Mouse (Mus musculus) left cerebral cortex, postnatal 14 days (tissue): Measurements from ENCODE around the gene Fzr1. TPM values are rescaled to one million over a fixed set of nuclear protein-coding genes. Genes with fewer than 3 reads are reported as not detected.

Source experiments
- DNase-seq, 2 experiments: peaks; one replicate each; pipeline ENCODE4 v3.0.0; 2021 to 2022; ENCODE audit warnings: low spot score in 2 of 2, mixed read lengths in 1 of 2
- intact Hi-C: fragments of 180-260 bp; cut with DNase I; formaldehyde crosslinking; loops from one replicate; pipeline ENCODE4 v1.15.1; 2025
- total RNA-seq, 2 experiments: library from RNA; stranded (reverse); gene quantifications; 2 replicates each; pipeline ENCODE4 v1.2.3; 2021

Gene Fzr1
- total RNA-seq, 2 experiments from 2014 or later = 74.8 to 80.3 TPM

DNA sequence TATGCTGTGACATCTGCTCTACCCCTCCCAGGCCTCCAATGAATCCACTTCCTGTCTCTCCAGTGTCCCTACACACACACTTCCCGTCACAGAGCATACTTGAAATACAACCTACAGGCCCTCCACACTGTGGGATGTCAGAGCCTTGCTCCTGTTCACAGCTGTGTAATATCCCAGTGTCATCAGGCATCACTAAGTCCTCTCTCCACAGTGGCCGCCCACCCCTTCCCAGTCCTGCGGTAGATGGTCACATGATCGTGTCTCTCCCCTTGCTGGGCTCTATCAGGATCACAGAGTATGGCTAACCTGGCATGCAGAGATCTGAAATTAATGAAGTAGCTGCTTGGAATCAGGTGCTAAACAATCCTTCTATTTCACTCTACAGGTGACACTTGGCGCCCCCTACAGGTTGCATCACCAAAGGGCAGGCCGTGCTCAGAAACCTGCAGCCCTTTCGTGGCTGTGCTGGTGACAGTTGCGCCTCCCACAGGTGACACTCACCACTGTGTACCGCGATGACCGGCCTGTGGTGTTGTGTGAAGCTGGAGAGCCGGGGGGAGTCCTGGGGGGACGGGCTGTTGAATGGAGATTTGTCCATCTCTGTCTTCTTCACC, 27.4 kb upstream of the Fzr1 start:
- intact Hi-C loops = no loop called here
- DNase-seq = peak; percentile 56 to 78

DNA sequence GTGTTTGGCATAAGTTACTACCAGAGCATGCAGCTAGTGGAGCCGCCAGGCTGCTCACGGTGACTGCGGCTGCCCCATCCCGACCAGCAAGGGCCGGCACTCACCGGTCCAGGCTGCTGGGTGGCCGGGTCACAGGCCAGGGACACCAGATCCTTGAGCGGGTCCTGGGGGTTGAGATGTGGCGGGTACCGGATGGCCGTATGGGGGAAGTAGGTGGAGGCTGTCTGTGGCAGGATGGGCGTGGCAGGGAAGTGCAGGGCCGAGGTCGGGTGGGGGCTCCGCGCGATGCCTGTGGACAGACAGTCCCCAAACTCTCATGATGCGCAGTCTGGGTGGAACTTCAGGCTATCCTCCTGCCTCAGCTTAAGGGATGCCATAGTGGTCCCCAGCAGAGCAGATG, 26.4 kb upstream of the Fzr1 start:
- intact Hi-C loops = no loop called here
- DNase-seq = no peak

DNA sequence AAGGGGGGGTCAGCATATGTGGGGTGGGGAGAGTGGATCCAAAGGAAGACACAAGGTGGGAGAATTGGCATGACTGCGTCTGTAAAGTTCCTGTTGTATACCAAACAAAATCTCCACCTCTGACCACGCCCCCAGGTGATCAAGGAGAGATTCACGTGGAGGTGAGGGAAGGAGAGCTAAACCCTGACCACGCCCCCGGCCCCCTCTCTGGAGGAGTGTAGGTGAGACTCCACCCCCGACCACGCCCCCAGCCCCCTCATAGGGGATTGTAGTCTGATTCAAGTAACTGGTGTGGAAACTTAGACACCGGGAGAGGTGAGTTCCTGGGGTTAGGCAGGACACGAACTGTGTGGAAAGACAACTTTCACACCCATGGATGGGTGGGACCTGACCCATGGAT, 25.8 kb upstream of the Fzr1 start:
- DNase-seq = no peak
- intact Hi-C loops = no loop called here

DNA sequence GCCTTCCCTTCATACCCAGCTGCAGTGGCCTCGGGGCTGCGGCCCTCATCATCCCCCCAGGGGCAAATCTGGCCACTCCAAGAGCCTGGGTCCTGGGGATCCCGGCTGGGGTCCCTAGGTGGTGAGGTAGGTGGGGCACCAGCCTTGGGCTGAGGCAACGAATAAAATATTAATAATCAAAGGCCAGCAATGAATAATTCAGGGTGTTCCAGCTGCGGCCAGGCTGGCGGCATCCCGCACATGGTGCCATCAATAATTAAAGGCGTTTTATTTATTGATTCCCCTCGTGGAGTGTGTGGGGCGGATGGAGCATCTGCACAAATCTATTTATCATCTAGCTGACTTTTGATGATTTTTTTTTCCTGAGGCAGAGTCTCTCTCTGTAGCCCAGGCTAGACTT, 25.2 kb upstream of the Fzr1 start:
- intact Hi-C loops = no loop called here

DNA sequence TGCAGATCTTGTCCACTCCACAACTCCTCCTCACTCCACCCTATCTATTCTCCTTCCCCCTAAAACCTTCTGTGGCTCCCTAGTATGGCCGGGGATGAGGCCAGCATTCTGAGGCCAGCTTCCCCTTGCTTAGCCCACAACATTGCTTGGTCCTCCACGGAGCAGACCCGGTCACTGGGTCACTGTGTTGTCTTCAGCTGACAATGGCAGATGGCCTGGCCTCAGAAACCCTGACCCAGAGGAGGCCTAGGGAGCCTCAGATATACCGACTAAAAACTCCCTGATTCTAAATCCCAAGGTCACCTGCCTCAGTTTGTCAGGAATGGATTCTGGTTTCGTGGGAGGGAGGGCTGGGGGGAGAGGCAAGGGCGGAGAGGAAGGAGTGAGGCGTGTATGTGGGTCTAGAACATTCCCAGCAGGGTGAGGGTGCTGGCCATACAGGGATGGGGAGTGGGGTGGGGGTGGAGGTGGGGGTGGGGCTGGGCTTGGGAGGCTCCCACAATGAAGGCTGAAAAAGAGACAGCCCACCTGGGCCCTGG, 24.0 kb upstream of the Fzr1 start:
- intact Hi-C loops = no loop called here
- DNase-seq = no peak

More for the DNA sequence above, 25.2 kb upstream of the Fzr1 start:
- DNase-seq = no peak

DNA sequence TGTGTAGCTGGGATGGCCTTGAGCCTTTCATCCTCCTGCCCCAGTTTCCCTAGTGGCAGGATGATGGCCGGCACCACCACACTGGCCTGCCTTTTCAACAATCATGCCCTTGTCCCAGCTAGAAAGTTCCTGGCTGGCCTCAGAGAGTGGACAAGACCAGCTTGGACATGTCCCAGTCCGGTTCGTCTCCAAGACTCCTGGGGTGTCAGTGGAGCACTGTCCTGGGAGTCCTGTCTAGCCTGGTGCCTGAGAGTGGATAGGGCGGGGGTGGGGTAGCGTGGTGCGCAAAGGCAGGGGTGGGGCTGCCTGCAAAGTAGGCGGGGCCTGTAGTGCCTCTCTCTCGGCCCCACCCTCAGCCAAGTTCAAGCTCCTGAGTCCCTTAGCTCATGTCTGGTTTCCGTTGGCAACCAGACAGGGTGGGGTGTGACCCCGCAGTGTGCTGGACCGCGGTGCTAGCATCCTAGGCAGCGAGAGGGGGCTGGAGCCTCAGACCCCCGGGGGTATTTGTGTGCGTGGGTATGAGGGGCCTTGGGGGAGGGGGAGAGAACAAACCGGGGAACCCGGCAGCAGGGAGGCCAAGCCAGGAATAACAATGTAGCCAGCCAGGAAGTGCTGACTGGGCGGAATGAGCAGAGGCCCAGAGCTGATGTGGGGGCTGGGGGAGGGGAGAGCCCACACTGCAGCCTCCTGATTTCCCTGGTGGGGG, 23.4 kb upstream of the Fzr1 start:
- DNase-seq = peak; percentile 54 to 65
- intact Hi-C loops = no loop called here

DNA sequence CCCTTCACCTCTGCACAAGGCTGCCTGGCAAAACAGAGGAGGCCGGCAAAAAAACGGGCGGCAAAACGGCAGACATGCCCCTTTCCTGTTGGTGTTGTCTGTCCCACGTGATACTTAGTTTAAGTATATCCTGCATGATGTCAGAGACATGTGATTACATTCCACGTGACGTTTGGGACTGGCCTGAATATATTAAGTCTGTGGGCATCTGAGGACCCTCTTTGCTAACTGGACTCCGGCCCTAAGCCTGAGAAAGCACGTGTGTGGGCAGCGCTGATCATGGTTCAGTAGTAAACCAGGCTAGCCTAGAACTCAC, 22.8 kb upstream of the Fzr1 start:
- intact Hi-C loops = no loop called here
- peak in 1 of 2 experiments; percentile 79 for DNase-seq

DNA sequence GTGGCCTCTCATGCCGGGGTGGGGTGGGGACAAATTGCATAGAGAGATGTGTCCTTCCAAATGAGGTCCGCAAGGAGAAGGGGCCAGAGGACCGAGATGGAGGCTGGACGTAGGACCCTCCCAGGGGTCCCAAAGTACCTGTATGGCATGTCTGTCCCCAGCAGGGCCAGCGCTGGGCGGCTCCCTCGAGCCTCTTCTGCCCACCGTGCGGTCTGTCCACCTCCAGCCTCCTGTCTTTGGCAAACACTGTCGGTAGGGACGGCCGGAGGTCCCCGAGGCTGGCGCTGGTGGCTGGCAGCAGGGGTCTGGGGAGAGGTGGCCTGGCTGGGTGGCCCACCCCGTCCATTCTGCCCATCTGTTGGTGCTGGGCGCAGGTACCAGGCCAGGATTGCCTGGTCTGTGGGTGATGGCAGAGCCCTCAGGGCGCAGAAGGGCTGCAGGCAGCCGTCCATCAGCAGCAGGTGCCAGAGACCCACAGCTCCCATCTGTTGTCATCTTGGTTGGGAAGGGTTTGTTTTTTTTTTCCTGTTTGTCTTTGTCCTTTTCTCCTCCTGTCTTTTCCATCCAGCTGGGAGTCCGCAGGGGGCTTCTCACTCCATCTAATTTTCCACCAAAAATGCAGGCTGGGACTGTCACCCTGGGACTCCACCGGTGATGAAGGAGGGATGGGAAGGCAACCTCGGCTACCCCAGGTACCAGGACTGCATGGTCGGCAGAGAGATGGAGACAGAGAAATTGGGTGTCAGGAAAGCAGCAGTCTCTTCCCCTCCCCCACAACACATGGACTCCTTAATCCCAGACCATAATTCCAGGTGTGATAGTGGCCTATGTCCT, 22.3 kb upstream of the Fzr1 start:
- intact Hi-C loops = no loop called here

DNA sequence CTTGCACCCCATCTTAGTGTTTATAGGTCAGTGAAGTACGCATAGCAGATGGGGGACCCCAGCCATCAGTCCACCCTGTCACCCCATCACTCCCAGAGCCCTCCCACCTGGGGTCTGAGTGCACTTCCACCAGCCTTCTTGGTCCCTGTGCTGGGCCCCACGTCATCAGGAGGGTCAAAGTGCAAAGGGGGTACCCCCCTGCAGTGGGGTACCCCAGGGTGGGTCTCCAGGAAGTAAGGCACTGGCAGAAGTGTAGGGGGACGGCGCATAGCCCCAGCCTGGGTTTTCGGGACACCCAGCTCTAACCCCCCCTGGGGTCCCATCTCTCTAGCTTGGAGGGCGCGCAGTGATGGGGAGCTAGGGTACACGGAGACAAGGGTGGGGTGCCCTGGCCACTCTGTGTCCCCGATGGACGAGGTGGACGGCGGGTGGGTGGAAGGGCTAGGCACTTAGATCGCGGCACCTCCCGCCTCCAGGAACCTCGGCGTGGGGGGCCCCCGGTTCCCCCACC, 21.5 kb upstream of the Fzr1 start:
- no peak for DNase-seq
- intact Hi-C loops = loop anchor here (10.0 kb wide), 1 partner anchor 155 kb away; the partner anchor contains the start of gene Aes

More for the DNA sequence above, 22.3 kb upstream of the Fzr1 start:
- no peak for DNase-seq

DNA sequence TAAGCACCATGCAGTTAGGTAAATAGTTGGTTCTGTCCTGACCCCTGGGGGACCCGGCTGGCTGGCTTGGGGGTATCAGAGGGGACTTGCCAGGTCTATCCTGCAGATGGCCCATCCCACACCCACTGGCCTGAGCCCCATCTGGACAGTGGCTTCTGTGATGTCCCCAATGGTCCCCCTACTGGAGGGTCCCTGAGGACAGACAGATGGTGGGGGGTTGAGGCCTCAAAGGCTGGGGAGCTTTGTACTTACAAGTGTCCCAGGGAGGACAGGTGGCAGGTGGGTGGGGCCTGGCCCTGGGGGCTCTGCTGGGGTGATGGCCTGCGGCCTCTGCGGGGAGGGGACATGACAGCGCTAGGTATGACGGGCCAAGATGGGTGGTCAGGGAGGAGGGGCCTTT, 21.0 kb upstream of the Fzr1 start:
- intact Hi-C loops = loop anchor here (10.0 kb wide), 1 partner anchor 156 kb away; the partner anchor contains the start of gene Aes
- DNase-seq = no peak

DNA sequence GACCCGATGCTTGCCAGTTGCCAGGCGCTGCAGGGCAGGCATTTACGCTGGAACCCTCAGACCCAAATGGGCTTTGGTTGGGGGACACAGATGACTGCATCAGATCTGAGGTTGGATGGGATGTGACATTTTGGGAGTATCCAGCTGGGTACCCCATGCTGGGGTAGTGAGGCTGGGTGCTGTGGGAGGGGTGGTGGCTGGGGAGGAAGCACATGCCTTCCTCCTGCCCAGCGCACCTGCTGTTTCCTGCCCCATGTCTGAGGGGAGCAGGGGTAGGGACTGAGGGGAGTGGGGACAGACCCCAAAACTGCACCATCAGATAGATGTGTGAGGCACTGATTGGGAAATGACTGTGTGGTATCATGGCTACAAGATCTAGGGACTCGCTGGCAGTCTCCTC, 18.4 kb upstream of the Fzr1 start:
- intact Hi-C loops = loop anchor here (10.0 kb wide), 1 partner anchor 158 kb away; the partner anchor contains the start of gene Aes

DNA sequence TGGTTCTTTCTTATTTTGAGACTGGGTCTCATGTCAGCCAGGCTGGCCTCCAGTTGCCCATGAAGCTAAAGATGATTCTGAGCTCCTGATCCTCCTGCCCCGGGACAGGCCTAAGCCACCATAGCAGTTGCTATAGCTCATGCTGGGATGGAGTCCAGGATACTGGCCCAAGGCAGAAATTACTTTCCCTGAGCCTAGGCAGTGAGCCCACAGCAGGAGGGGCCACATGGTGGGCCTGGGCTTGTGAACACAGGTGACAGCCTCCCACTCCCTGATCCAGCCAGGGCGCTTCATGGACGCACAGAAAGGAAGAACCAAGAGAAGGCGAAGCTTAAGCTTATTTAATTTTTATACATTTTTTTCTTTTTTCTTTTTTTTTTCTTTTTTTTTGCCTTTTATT, 17.5 kb upstream of the Fzr1 start:
- DNase-seq = no peak
- intact Hi-C loops = loop anchor here (2.0 to 10.0 kb wide), 2 partner anchors 55 to 159 kb away; partner anchors contain the start of gene Aes

More for the DNA sequence above, 18.4 kb upstream of the Fzr1 start:
- DNase-seq = no peak

DNA sequence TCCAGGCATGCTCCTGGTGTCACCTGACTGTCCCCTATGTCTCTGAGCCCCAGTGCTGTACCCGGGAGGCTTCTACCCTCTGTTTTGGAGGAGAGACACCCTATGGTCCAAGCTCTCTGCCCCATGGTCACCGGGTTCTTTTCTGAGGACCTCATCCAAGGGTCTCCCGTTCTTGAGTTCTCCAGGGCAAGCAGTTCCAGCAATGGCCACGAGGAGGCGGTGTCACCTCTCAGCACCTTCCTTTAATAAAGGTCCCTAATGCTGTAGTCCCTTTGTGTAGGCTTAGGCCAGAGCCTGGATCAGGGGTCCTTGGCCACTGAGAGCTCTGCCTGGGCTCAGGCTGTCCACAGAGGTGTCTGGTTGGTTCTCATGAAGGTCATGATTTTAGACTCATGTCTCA, 16.8 kb upstream of the Fzr1 start:
- intact Hi-C loops = loop anchor here (2.0 to 10.0 kb wide), 2 partner anchors 56 to 160 kb away; partner anchors contain the start of gene Aes

DNA sequence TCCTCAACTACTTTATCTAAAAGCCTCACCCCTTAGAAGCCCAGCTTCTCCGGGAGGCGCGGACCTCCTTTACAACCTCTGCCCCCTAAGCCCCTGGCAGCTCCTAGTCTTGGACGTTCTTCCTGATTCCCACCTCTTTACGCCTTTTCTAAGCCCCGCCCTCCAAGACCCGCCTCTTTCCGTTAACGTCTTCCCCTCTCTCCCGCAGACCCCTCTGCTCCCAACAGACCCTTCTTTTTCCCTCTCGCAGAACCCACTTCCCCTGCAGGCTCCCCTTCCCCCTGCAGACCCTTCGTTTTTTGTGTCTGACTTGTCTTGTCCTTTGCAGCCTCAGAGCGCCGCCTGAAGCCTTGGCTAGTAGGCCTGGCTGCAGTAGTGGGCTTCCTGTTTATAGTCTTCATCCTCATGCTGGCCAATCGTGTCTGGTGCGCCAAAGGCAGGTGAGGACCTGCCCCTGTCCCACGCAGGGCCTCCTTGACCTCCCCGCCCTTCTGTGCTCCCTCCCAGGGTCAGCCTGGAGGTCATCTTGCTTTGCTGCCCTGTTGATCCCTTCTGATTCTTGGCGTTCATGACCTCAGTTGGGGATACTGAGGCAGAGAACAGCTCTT, 15.2 kb upstream of the Fzr1 start:
- intact Hi-C loops = loop anchor here (2.0 to 10.0 kb wide), 2 partner anchors 57 to 161 kb away; partner anchors contain the start of gene Aes

More for the DNA sequence above, 16.8 kb upstream of the Fzr1 start:
- peak; percentile 55 to 74 for DNase-seq

DNA sequence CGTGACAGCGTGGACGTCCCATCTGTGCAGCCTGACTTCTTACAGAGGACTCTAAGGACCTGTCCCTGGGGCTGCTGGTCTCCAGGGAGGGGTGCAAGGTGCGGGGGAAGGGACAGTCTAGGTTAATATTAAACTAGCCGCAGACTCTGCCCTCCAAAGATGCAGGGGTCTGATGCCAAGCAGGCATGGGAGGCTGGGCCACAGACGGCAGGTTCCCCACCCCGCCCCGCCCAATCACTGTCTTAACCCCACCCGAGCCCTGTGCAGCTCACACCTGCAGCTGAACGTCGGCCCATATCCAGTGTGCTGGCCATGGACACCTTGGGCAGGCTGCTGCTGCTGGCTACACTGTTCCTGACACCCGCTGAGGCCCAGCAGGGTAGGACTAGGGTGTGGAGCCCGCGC, 14.5 kb upstream of the Fzr1 start, which contains the start of gene Smim24:
Smim24 (plus strand) TSS at position 271 of the 405 bp plus-strand sequence.
- DNase-seq = no peak
- intact Hi-C loops = loop anchor here (10.0 kb wide), 1 partner anchor 162 kb away; the partner anchor contains the start of gene Aes

More for the DNA sequence above, 15.2 kb upstream of the Fzr1 start:
- DNase-seq = no peak

DNA sequence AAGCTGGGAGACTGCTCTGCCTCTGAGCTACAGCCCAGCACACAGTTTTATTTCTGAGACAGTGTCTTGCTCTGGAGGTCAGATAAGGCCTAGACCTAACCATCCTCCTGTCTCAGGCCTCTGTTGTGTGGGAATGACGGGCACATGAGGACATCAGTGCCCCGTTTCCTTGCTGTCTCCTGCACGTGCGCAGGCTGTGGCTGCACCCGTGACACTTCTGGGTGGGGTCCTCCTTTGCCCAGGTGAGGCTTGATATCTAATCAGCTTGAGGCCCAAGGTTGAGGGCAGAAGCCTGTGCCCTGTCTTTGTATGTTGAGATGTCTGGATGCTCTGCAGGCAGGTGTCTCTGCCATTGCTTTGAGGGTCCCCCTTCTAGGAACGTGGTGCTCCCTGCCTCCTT, 14.0 kb upstream of the Fzr1 start:
- intact Hi-C loops = loop anchor here (10.0 kb wide), 1 partner anchor 163 kb away; the partner anchor contains the start of gene Aes

DNA sequence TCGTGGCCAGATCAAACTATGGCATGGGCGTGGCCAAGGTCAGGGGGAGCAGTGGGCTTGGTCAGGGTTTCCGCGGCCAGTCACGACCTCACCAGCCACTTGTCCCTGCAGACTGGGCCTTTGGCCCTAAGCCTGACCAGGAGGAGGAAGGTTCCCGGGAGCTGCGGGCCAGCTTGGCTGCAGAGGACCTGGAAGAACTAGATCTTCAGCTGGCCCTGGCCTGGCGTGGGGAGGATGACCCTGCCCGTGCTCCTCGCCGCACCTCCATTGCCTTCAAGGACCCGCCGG, 12.3 kb upstream of the Fzr1 start:
- no peak for DNase-seq
- intact Hi-C loops = loop anchor here (10.0 kb wide), 1 partner anchor 164 kb away; the partner anchor contains the start of gene Aes

More for the DNA sequence above, 14.0 kb upstream of the Fzr1 start:
- no peak for DNase-seq

DNA sequence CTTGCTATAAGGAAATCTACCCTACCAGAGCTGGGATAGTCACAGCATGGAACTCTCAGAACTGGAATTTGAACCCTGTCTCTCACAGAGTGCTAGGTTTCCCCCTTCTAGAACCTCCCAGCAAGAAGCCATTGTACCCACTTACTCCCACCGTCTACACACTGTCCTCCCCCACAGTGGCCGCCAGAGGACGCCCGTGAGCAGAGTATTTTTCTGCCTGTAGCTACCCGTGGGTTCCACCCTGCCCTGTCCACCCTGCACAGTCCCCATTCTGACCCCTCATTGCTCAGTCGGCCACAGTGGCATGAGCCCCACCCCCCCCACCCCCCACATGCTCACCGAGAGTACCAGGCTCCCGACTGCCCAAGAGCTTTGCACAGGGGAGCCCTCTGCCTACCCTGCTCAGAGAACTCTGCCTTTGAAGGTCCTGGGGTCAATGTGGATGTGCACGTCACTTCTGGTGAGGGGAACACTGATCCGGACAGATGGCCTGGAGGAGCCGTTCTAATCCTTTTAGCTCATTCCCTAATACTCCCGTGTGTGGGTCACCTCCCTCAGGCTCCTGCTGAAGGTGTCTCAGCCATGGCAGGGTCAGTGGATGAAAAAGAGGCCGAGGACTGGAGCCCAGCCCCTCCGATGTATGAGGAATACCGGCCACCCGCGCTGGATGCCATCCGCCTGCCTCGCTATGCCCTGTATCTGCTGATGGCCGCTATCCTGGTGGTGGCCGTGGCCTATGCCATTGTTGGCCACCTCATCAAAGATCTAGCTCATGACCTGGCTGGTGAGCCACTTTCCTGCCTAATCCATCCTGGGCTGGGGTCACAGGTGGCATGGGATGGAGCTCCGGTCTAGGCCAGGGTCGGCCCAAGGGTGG, 11.7 kb upstream of the Fzr1 start:
- intact Hi-C loops = loop anchor here (10.0 kb wide), 1 partner anchor 165 kb away; the partner anchor contains the start of gene Aes
- peak; percentile 71 to 77 for DNase-seq
